Mouse (Mus musculus) gastrocnemius, postnatal 14 days (tissue): ENCODE measurements around the gene Tspan31. TPM values are rescaled to one million over a fixed set of nuclear protein-coding genes. Genes with fewer than 3 reads are reported as not detected.

ENCODE experiments used
- total RNA-seq, 2 experiments: library from RNA; stranded (reverse); gene quantifications; 2 replicates each; pipeline ENCODE4 v1.2.3; 2021

The Tspan31 gene
- total RNA-seq, 2 experiments from 2014 or later, result 26.5 to 31.6 TPM

Other genes with a start within 250 kb of the Tspan31 start
- gene Atp23, start 168.9 kb downstream of the Tspan31 start, total RNA-seq, result 1 to 10 TPM; 1.6 to 2.9 TPM
- gene Ctdsp2, start 91.5 kb downstream of the Tspan31 start, total RNA-seq, result 100 to 1,000 TPM in 1 of 2 experiments, 10 to 100 TPM in 1; 98.5 to 102 TPM
- under 1 TPM; 0.51 to 0.64 TPM for gene Avil, start 69.6 kb downstream of the Tspan31 start, total RNA-seq
- gene Tsfm, start 39.4 kb downstream of the Tspan31 start, total RNA-seq, result 10 to 100 TPM; 24.8 to 27.9 TPM
- gene Mettl1, start 28.9 kb downstream of the Tspan31 start, total RNA-seq, result 10 to 100 TPM; 11.1 to 14.8 TPM
- gene Eef1akmt3, start 28.8 kb downstream of the Tspan31 start, total RNA-seq, result under 1 TPM; 0.27 to 0.43 TPM
- gene Cyp27b1, start 22.0 kb downstream of the Tspan31 start, total RNA-seq, result under 1 TPM; 0.10 to 0.16 TPM
- gene March9, start 10.1 kb downstream of the Tspan31 start, total RNA-seq, result 1 to 10 TPM in 1 of 2 experiments, under 1 TPM in 1; 0.82 to 1.2 TPM
- gene Cdk4, start 6.7 kb downstream of the Tspan31 start, total RNA-seq, result 10 to 100 TPM; 62.5 to 84.0 TPM
- gene Agap2, start 5.0 kb upstream of the Tspan31 start, total RNA-seq, result 1 to 10 TPM; 3.4 to 6.7 TPM
- 10 to 100 TPM; 20.3 to 23.5 TPM for gene Os9, start 50.9 kb upstream of the Tspan31 start, total RNA-seq
- 1 to 10 TPM; 1.5 to 1.9 TPM for gene B4galnt1, start 95.0 kb upstream of the Tspan31 start, total RNA-seq
- gene Slc26a10, start 110.4 kb upstream of the Tspan31 start, total RNA-seq, result 1 to 10 TPM; 3.7 to 7.6 TPM
- 10 to 100 TPM; 13.9 to 14.4 TPM for gene Arhgef25, start 119.8 kb upstream of the Tspan31 start, total RNA-seq
- 10 to 100 TPM; 22.2 to 24.8 TPM for gene Dtx3, start 125.5 kb upstream of the Tspan31 start, total RNA-seq
- 1 to 10 TPM; 6.3 to 7.6 TPM for gene Pip4k2c, start 141.3 kb upstream of the Tspan31 start, total RNA-seq
- gene Kif5a, start 193.1 kb upstream of the Tspan31 start, total RNA-seq, result under 1 TPM; 0.45 to 0.53 TPM
- gene Dctn2, start 196.1 kb upstream of the Tspan31 start, total RNA-seq, result 100 to 1,000 TPM in 1 of 2 experiments, 10 to 100 TPM in 1; 99.8 to 103 TPM
- gene Mbd6, start 218.8 kb upstream of the Tspan31 start, total RNA-seq, result 10 to 100 TPM; 16.1 to 17.1 TPM
- 10 to 100 TPM; 50.3 to 56.0 TPM for gene Mars, start 241.5 kb upstream of the Tspan31 start, total RNA-seq